Mouse (Mus musculus) urinary bladder, adult 2 months (tissue): ENCODE measurements at regions not wholly inside any gene's neighbourhood (a gene's known extent, or its start where the extent isn't known, plus 50 kb on each side); places are given as distances from the start of the nearest gene placed in this dataset.

Experiments
- DNase-seq: peaks from one replicate; pipeline ENCODE4 v3.0.0; 2022; ENCODE audit warnings: low spot score

GRCm38 (mm10) chr5:73928691-73929090 lies 139.5 kb downstream of the Usp46 start:
- DNase-seq, result no peak

- DNase-seq, result no peak
These were observed 138.0 kb downstream of the Usp46 start for GRCm38 (mm10) chr5:73930205-73930604.

- no peak for DNase-seq
These were observed 130.4 kb downstream of the Usp46 start for GRCm38 (mm10) chr5:73937799-73938198.

- DNase-seq, result no peak
These were observed 129.8 kb downstream of the Usp46 start for GRCm38 (mm10) chr5:73938450-73938849.

- DNase-seq, result no peak
These were observed 125.3 kb downstream of the Usp46 start for GRCm38 (mm10) chr5:73942950-73943349.

- no peak for DNase-seq
These were observed 122.6 kb downstream of the Usp46 start for GRCm38 (mm10) chr5:73945671-73946070.

- DNase-seq, result no peak
These were observed 122.1 kb downstream of the Usp46 start for GRCm38 (mm10) chr5:73946164-73946563.

GRCm38 (mm10) chr5:73948031-73948899 lies 120.0 kb downstream of the Usp46 start:
- DNase-seq, result no peak
